Mouse (Mus musculus) MEL (cell line): ENCODE measurements around the gene Tmprss6.

Experiments
- BHLHE40 ChIP-seq: IDR thresholded peaks from 2 replicates; pipeline ENCODE4 v1.6.1; 2012; ENCODE audit warnings: low read depth, mild to moderate bottlenecking, inconsistent platforms, low read length, improper control_type of control experiment, borderline replicate concordance
- CTCF ChIP-seq, 3 experiments: IDR thresholded peaks in 2 of 3; conservative IDR thresholded peaks in 1 of 3; 2 replicates each; pipeline ENCODE4 v1.5.1; 2011 to 2012; ENCODE audit warnings: low read length in 3 of 3, low read depth in 2 of 3, mild to moderate bottlenecking in 2 of 3, improper control_type of control experiment in 1 of 3, inconsistent platforms in 1 of 3, mixed read lengths in 1 of 3, moderate library complexity in 1 of 3; ENCODE audit not compliant: control insufficient read depth in 1 of 3, insufficient read depth in 1 of 3, poor library complexity in 1 of 3, severe bottlenecking in 1 of 3
- ELF1 ChIP-seq: IDR thresholded peaks from 2 replicates; pipeline ENCODE4 v1.6.1; 2014; ENCODE audit warnings: low read depth, mild to moderate bottlenecking, inconsistent platforms, low read length, improper control_type of control experiment, moderate library complexity
- EP300 ChIP-seq, 2 experiments: IDR thresholded peaks; 2 replicates each; pipeline ENCODE4 v1.6.1; 2011; ENCODE audit warnings: improper control_type of control experiment in 2 of 2, low read length in 2 of 2, low read depth in 1 of 2, mild to moderate bottlenecking in 1 of 2
- ETS1 ChIP-seq: IDR thresholded peaks from 2 replicates; pipeline ENCODE4 v1.6.1; 2012; ENCODE audit warnings: low read depth, mild to moderate bottlenecking, inconsistent platforms, low read length, improper control_type of control experiment, moderate library complexity
- GABPA ChIP-seq: IDR thresholded peaks from 2 replicates; pipeline ENCODE4 v1.6.1; 2012; ENCODE audit warnings: low read depth, mild to moderate bottlenecking, inconsistent platforms, low read length, improper control_type of control experiment, moderate library complexity
- GATA1 ChIP-seq: IDR thresholded peaks from 2 replicates; pipeline ENCODE4 v1.6.1; 2011; ENCODE audit warnings: low read depth, low read length, improper control_type of control experiment
- MEF2A ChIP-seq: IDR thresholded peaks from 2 replicates; pipeline ENCODE4 v1.6.1; 2014; ENCODE audit warnings: low read depth, mild to moderate bottlenecking, inconsistent platforms, low read length, improper control_type of control experiment; ENCODE audit not compliant: poor library complexity, insufficient replicate concordance, severe bottlenecking; ENCODE audit errors: extremely low read depth
- POLR2A ChIP-seq, 2 experiments: IDR thresholded peaks; 2 replicates each; pipeline ENCODE4 v1.6.1; 2011 to 2012; ENCODE audit warnings: low read length in 2 of 2, mild to moderate bottlenecking in 2 of 2, control low read depth in 1 of 2, improper control_type of control experiment in 1 of 2, low read depth in 1 of 2, moderate library complexity in 1 of 2; ENCODE audit not compliant: control insufficient read depth in 1 of 2, insufficient read depth in 1 of 2, poor library complexity in 1 of 2
- TBP ChIP-seq: IDR thresholded peaks from 2 replicates; pipeline ENCODE4 v1.8.0; 2011; ENCODE audit warnings: low read depth, low read length, improper control_type of control experiment
- ZKSCAN1 ChIP-seq: IDR thresholded peaks from 2 replicates; pipeline ENCODE4 v1.6.1; 2012; ENCODE audit warnings: low read depth, mild to moderate bottlenecking, inconsistent platforms, low read length, improper control_type of control experiment, moderate library complexity

GRCm38 (mm10) chr15:78470495-78471276 lies 2.3 kb upstream of the Tmprss6 start:
- TF ChIP-seq CTCF (IDR thresholded peaks at IDR 0.05 in 2 of 3, conservative IDR thresholded peaks at IDR 0.05 in 1 of 3; ENCODE audit: control insufficient read depth in 1 of 3, insufficient read depth in 1 of 3, low read depth in 2 of 3, low read length in 3 of 3, poor library complexity in 1 of 3, severe bottlenecking in 1 of 3) (no peak), POLR2A (IDR thresholded peaks at IDR 0.05; ENCODE audit: control insufficient read depth in 1 of 2, insufficient read depth in 1 of 2, low read depth in 1 of 2, low read length in 2 of 2, poor library complexity in 1 of 2) (no peak), MEF2A (no peak), ELF1 (no peak), EP300 (IDR thresholded peaks at IDR 0.05; ENCODE audit: low read depth in 1 of 2, low read length in 2 of 2) (no peak), ZKSCAN1 (no peak), TBP (no peak), GABPA (no peak), ETS1 (no peak), GATA1 (no peak), BHLHE40 (no peak)
